Mouse (Mus musculus): ENCODE measurements around the gene Defb29.

DNA sequence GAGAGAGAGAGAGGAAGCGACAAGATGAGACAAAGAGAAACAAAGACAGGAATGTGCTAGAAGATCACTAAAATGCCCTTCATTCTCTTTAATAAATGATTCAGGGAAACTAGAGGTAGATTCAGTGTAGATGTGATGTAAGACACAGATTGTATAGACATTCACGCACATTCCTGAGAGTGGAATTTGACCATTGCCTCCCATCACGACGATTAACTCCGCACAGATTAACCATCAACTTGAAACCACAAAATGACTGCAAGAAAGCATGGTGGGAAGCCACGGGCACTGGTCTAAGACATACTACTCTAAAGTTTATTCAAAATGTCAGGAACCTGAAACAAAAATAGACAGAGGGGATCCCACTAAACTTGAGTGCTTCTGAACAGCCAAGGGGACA is 30.4 kb upstream of the Defb29 start:
- TF ChIP-seq POLR2A (IDR thresholded peaks at IDR 0.05; ENCODE audit: insufficient read depth, low read length): no peak
- TF ChIP-seq CTCF (IDR thresholded peaks at IDR 0.05; ENCODE audit: low read depth, low read length): no peak
- no peak for TF ChIP-seq EP300 (IDR thresholded peaks at IDR 0.05; ENCODE audit: insufficient read depth, low read depth, low read length)
